Mouse (Mus musculus) heart, adult 11 months (tissue): ENCODE results near the gene Hypm.

Source experiments
- DNase-seq: peaks from one replicate; pipeline ENCODE4 v3.0.0; 2022

Gene Hypm

GRCm38 (mm10) chrX:9846628-9847027, at the start of gene Hypm:
Gene Hypm (plus strand): TSS chrX:9846928.
- DNase-seq: no peak

- no peak for DNase-seq
Observed at GRCm38 (mm10) chrX:9810101-9810500, 36.6 kb upstream of the Hypm start.

- DNase-seq: no peak
Observed at GRCm38 (mm10) chrX:9812469-9812868, 34.3 kb upstream of the Hypm start.

- DNase-seq: no peak
Observed at GRCm38 (mm10) chrX:9834779-9835178, 11.9 kb upstream of the Hypm start.

GRCm38 (mm10) chrX:9849403-9849802, 2.7 kb downstream of the Hypm start, which contains the start of gene H2al3:
Gene H2al3 (plus strand): TSS chrX:9849703.
- no peak for DNase-seq

GRCm38 (mm10) chrX:9861859-9862258, 15.1 kb downstream of the Hypm start:
- DNase-seq: no peak

- no peak for DNase-seq
Observed at GRCm38 (mm10) chrX:9875519-9875918, 28.8 kb downstream of the Hypm start.

GRCm38 (mm10) chrX:9885322-9885721, 38.6 kb downstream of the Hypm start, which contains the start of gene Sytl5:
Gene Sytl5 (plus strand): TSS chrX:9885622.
- DNase-seq: no peak
